Mouse (Mus musculus): Measurements from ENCODE around the gene Egln3.

DNA sequence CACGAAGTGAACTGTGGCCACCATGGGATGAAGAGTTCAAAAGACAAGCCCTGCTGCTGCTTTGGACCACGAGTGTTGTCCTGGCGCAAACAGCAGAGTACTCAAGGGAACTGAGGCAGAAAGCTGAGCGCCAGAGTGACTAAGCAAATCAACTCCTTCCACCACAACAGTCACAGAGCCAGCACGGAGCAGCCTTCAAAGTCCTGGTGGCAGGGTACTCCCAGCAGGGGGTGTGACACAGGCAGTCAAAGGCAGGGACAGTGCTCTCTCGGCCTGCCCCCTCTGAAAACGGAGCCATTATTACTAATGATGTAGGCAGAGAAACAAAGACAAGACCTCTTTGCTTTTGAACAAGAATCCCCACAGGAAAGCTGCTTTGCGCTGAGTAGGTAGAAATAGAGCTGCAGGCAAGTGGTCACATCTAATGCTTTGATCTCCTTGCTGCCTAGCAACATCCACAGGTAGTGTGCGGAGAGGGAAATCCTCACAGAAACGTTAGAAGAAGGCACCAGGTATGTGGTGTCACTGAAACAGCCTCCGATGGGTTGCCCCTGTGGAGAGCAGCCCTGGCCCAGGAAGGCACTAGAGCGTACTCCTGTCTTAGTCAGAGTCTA lies 56.6 kb downstream of the Egln3 start:
- TF ChIP-seq CTCF (IDR thresholded peaks at IDR 0.05; ENCODE audit: low read depth, low read length) (no peak), GATA1 (IDR thresholded peaks at IDR 0.05; ENCODE audit: borderline replicate concordance, low read length) (no peak), TAL1 (conservative IDR thresholded peaks at IDR 0.05; ENCODE audit: low read depth, low read length) (no peak)

Measured in G1E (cell line).